Mouse (Mus musculus) heart, embryonic 10.5 days (tissue): Measurements from ENCODE around the gene Scn4a. TPM values are rescaled to one million over a fixed set of nuclear protein-coding genes. Genes with fewer than 3 reads are reported as not detected.

Source experiments
- DNase-seq: peaks from one replicate; pipeline ENCODE4 v3.0.0-alpha.2; 2017; ENCODE audit warnings: low spot score
- H3K27ac ChIP-seq: fragments of 300-500 bp; sonication (generic); 2 replicates; pipeline ENCODE4 v1.5.1; 2016; ENCODE audit warnings: mild to moderate bottlenecking
- H3K27me3 ChIP-seq: fragments of 300-500 bp; sonication (generic); 2 replicates; pipeline ENCODE4 v1.6.1; 2016; ENCODE audit warnings: mild to moderate bottlenecking; ENCODE audit not compliant: poor library complexity, insufficient read depth, severe bottlenecking
- H3K36me3 ChIP-seq: fragments of 300-500 bp; sonication (generic); 2 replicates; pipeline ENCODE4 v1.6.1; 2016; ENCODE audit warnings: mild to moderate bottlenecking, moderate library complexity
- H3K4me1 ChIP-seq: fragments of 300-500 bp; sonication (generic); 2 replicates; pipeline ENCODE4 v1.6.1; 2016; ENCODE audit warnings: mild to moderate bottlenecking
- H3K4me3 ChIP-seq: fragments of 300-500 bp; sonication (generic); 2 replicates; pipeline ENCODE4 v1.5.1; 2016; ENCODE audit warnings: mild to moderate bottlenecking, moderate library complexity
- H3K9me3 ChIP-seq: fragments of 300-500 bp; sonication (generic); 2 replicates; pipeline ENCODE4 v1.6.1; 2016; ENCODE audit warnings: mild to moderate bottlenecking, moderate library complexity
- WGBS: fragments of 180-500 bp; shearing (Covaris S2); methylation state at CpG from one replicate; pipeline ENCODE4 v1.1.7; 2016; 5-methylcytosine and 5-hydroxymethylcytosine counted together
- polyA plus RNA-seq: library from polyadenylated mRNA; unstranded; fragments of >200 nt; fragmentation: Nextera tagmentation; extraction: Ambion mirVana; gene quantifications from 2 replicates; pipeline ENCODE4 v1.2.1, GENCODE M21; 2016

The Scn4a gene
- polyA plus RNA-seq, 1 experiment from 2014 or later, result 0.20 TPM

DNA sequence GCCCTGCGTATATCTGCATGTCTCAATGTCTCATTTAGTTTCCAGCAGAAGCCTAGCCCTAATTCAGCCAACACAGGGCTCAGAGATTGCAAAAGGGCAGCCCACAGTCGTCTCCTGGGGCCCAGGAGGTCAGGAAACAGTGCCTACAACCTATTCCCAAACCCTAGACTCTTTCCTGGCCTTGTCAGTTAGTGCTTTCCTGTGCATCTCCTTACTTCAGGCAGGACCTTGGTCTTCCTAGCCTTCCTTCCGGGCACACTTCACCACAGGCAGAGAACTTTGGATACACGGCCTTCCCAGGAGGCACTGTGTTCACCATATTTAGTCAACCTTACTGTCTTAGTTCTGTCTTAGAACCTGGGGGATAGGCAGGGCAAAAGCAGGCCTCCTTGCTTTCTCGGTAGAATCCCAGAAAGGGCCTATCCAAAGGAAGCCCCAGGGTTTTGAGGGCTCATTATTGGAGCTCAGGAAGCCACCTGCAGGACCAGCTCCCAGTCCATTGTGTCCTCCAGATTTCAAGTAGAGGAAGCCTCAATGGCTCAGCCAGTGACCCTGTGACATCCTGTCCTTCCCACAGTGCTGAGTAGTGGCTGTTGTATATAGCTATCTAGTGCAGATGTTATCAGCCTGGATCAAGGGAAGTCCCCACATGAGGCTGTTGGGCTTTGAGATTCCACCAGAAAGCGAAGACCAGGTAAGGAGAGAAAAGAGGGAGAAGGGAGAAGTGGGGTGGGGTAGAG is 30.1 kb upstream of the Scn4a start:
- DNase-seq, result no peak
- H3K4me3 ChIP-seq, result no peak overlapping the region
- H3K9me3 ChIP-seq, result no peaks in the 10 kb centered on the region
- 64% methylated on average over 6 of the region's 6 CpGs for WGBS
- 0 out of 2 replicates have a peak, but pooled peaks cover 4% of the 10 kb centered on the region for H3K36me3 ChIP-seq
- H3K4me1 ChIP-seq, result 0 out of 2 replicates have a peak, but pooled peaks cover 12% of the 10 kb centered on the region
- H3K27me3 ChIP-seq, result no peaks in the 10 kb centered on the region
- peak overlapping the region; percentile 80; the same call in 1 of the 2 replicates for H3K27ac ChIP-seq

DNA sequence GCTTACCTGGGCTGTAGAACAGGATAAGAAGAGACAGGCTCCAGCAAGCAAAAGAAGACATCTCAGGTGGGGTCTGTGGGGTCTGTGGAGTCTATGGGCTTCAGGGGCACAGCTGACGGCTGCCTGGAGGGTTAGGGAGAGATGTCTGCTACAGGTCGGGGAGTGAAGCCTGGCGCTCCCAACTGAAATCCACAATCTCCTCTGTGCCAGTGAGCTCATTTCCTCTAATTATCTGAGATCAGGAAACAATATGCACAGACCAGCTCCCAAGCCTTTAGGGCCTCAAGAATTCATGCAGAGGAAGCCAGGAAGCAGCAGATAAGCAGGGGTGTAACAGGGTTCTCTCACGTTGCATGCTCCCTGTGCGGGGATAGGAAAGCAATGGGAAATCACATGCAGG is 29.3 kb upstream of the Scn4a start:
- 36% methylated on average over 5 of the region's 5 CpGs for WGBS
- H3K36me3 ChIP-seq, result 0 out of 2 replicates have a peak, but pooled peaks cover 8% of the 10 kb centered on the region
- H3K27me3 ChIP-seq, result no peaks in the 10 kb centered on the region
- peak overlapping the region; percentile 80 for H3K27ac ChIP-seq
- DNase-seq, result no peak
- peak overlapping the region; percentile 51 for H3K4me3 ChIP-seq
- 0 out of 2 replicates have a peak, but pooled peaks cover 12% of the 10 kb centered on the region for H3K4me1 ChIP-seq
- H3K9me3 ChIP-seq, result no peaks in the 10 kb centered on the region

- Histone ChIP-seq H3K36me3 (0 out of 2 replicates have a peak, but pooled peaks cover 8% of the 10 kb centered on the region), H3K4me3 (peak overlapping the region; percentile 51), H3K9me3 (no peaks in the 10 kb centered on the region), H3K27ac (peak overlapping the region; percentile 80), H3K27me3 (0 out of 2 replicates have a peak, but pooled peaks cover under 1% of the 10 kb centered on the region), H3K4me1 (peaks cover 15% of the 10 kb centered on the region; the same call in 1 of the 2 replicates)
- DNase-seq, result no peak
- 68% methylated on average over 7 of the region's 7 CpGs for WGBS
Measured at GRCm38 (mm10) chr11:106381883-106382282, 28.8 kb upstream of the Scn4a start.

DNA sequence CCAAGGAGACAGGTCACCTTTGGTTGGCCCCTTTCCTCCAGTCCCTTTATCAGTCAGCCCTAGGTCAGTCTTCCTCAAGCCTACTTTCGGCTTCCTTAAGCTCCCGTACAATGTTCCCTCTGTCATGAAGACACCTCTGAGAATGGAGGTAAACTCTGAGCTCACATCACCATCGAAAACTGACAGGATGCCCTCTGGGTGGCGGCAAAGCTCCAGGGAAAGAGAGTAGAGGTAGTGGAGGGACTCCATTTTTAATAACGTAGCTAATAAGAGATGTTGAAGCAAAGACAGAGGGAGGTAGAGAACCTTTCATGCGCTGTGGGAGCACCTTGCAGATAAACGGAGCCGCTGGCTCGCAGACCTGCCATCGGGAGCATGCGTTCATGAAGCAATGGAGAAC is 27.9 kb upstream of the Scn4a start:
- Histone ChIP-seq H3K4me1 (peaks cover 15% of the 10 kb centered on the region; the same call in 1 of the 2 replicates), H3K4me3 (peak overlapping the region; percentile 51), H3K9me3 (no peaks in the 10 kb centered on the region), H3K27ac (peak overlapping the region; percentile 80; the same call in 1 of the 2 replicates), H3K27me3 (0 out of 2 replicates have a peak, but pooled peaks cover 6% of the 10 kb centered on the region), H3K36me3 (0 out of 2 replicates have a peak, but pooled peaks cover 8% of the 10 kb centered on the region)
- WGBS, result 70% methylated on average over 11 of the region's 11 CpGs
- DNase-seq, result no peak

GRCm38 (mm10) chr11:106374979-106375378 is 21.9 kb upstream of the Scn4a start:
- WGBS, result 67% methylated on average over 5 of the region's 5 CpGs
- peak overlapping the region; percentile 67 for H3K27ac ChIP-seq
- H3K27me3 ChIP-seq, result 0 out of 2 replicates have a peak, but pooled peaks cover 6% of the 10 kb centered on the region
- 0 out of 2 replicates have a peak, but pooled peaks cover 5% of the 10 kb centered on the region for H3K36me3 ChIP-seq
- H3K4me3 ChIP-seq, result no peak overlapping the region
- DNase-seq, result no peak
- peaks cover 23% of the 10 kb centered on the region for H3K4me1 ChIP-seq
- no peaks in the 10 kb centered on the region for H3K9me3 ChIP-seq

- Histone ChIP-seq H3K4me1 (peaks cover 23% of the 10 kb centered on the region), H3K4me3 (no peak overlapping the region; the same call in 1 of the 2 replicates), H3K36me3 (0 out of 2 replicates have a peak, but pooled peaks cover 4% of the 10 kb centered on the region), H3K27me3 (0 out of 2 replicates have a peak, but pooled peaks cover 6% of the 10 kb centered on the region), H3K9me3 (no peaks in the 10 kb centered on the region), H3K27ac (peak overlapping the region; percentile 67)
- 58% methylated on average over 9 of the region's 9 CpGs for WGBS
- DNase-seq, result no peak
Measured at GRCm38 (mm10) chr11:106374559-106374958, 21.5 kb upstream of the Scn4a start.

DNA sequence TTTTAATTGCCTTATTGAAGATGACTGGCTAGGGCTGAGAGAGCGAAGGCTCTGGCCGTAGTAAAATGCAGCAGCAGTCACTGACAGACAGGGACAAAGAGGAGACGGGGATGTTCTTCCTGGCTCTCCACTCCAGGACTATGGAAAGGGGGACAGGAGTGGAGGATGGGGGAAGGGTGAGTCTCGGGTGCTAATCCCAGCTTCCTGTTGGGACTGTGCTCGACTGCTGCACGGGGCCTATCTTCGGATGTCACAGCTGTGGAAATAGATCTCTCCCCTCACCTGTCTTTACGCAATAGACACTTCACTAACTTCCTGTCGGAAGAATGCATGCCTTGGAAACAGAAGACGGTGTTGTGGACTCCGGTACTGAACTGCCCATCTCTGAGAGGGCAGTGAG is 20.9 kb upstream of the Scn4a start:
- WGBS, result 30% methylated on average over 11 of the region's 11 CpGs
- peaks cover 23% of the 10 kb centered on the region for H3K4me1 ChIP-seq
- 0 out of 2 replicates have a peak, but pooled peaks cover 6% of the 10 kb centered on the region for H3K27me3 ChIP-seq
- no peaks in the 10 kb centered on the region for H3K9me3 ChIP-seq
- peak overlapping the region; percentile 67 for H3K27ac ChIP-seq
- no peak overlapping the region for H3K4me3 ChIP-seq
- DNase-seq, result no peak
- 0 out of 2 replicates have a peak, but pooled peaks cover 4% of the 10 kb centered on the region for H3K36me3 ChIP-seq

GRCm38 (mm10) chr11:106366316-106366715 is 13.2 kb upstream of the Scn4a start:
- Histone ChIP-seq H3K4me1 (peaks cover 35% of the 10 kb centered on the region), H3K27me3 (0 out of 2 replicates have a peak, but pooled peaks cover 10% of the 10 kb centered on the region), H3K9me3 (no peaks in the 10 kb centered on the region), H3K36me3 (no peaks in the 10 kb centered on the region), H3K27ac (0 out of 2 replicates have a peak overlapping the region, but pooled peaks have one; percentile 16), H3K4me3 (no peak overlapping the region)
- DNase-seq, result peak; percentile 87
- 6% methylated on average over 3 of the region's 3 CpGs for WGBS

DNA sequence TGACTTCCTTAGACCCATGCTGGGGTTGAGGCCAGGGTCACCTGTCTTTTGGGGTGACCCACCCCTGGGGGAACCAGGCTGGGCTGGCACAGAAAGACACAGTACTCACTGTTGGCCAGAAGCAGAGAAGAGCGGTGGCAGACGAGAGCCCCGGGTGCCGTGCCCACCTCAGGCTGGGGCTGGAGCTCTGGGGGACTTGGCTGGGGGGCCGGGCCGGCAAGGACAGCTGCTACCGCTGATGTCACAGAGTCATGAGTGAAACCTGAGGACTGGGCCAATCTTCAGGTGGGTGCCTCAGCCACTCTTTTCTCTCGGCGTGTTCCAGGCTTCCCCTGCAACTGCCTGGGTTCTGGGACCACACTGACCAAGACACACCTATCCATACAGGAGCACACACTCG is 12.3 kb upstream of the Scn4a start, which contains the start of gene Prr29:
Gene Prr29, plus strand, starts transcription at position 107 of the 400 bp plus-strand sequence.
- H3K27me3 ChIP-seq, result 0 out of 2 replicates have a peak, but pooled peaks cover 10% of the 10 kb centered on the region
- peak within 1 kb of the TSS; percentile 39 for H3K4me3 ChIP-seq
- peak within 1 kb of the TSS; percentile 62 for H3K27ac ChIP-seq
- peaks cover 35% of the 10 kb centered on the region for H3K4me1 ChIP-seq
- no peaks in the 10 kb centered on the region for H3K36me3 ChIP-seq
- no peak for DNase-seq
- H3K9me3 ChIP-seq, result no peaks in the 10 kb centered on the region
- 40% methylated on average over 10 of the region's 10 CpGs for WGBS

DNA sequence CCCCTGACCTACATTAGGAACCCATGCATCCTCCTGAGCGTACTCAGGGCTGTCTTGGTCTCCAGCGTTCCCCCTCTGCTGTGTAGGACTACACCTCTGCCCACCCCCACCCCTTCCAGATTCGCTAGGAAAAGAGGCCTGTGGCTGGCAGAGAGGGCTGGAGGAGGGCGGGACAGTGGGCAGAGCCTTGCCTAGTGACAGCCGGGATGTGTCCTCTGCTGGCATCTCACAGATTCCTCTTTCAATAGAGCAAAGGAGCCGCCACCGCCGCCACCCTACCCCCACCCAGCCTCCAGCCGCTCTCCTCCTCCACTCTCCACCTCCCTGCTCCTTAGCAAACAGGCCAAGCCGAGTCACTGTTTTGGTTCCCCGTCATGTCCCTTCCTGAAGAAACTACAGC is 11.6 kb upstream of the Scn4a start:
- Histone ChIP-seq H3K27ac (peak overlapping the region; percentile 62), H3K27me3 (0 out of 2 replicates have a peak, but pooled peaks cover 10% of the 10 kb centered on the region), H3K36me3 (no peaks in the 10 kb centered on the region), H3K4me1 (peaks cover 35% of the 10 kb centered on the region), H3K9me3 (no peaks in the 10 kb centered on the region), H3K4me3 (peak overlapping the region; percentile 39)
- DNase-seq, result no peak
- 7% methylated on average over 11 of the region's 11 CpGs for WGBS

GRCm38 (mm10) chr11:106359350-106359749 is 6.3 kb upstream of the Scn4a start:
- WGBS, result 23% methylated on average over 5 of the region's 5 CpGs
- peaks cover 25% of the 10 kb centered on the region for H3K4me1 ChIP-seq
- H3K9me3 ChIP-seq, result no peaks in the 10 kb centered on the region
- no peak for DNase-seq
- 0 out of 2 replicates have a peak, but pooled peaks cover 10% of the 10 kb centered on the region for H3K27me3 ChIP-seq
- no peak overlapping the region for H3K4me3 ChIP-seq
- no peaks in the 10 kb centered on the region for H3K36me3 ChIP-seq
- no peak overlapping the region for H3K27ac ChIP-seq

- Histone ChIP-seq H3K27me3 (no peaks in the 10 kb centered on the region), H3K27ac (peak overlapping the region; percentile 77), H3K4me3 (no peak overlapping the region), H3K36me3 (no peaks in the 10 kb centered on the region), H3K4me1 (peaks cover 23% of the 10 kb centered on the region), H3K9me3 (no peaks in the 10 kb centered on the region)
- WGBS, result 43% methylated on average over 19 of the region's 19 CpGs
- no peak for DNase-seq
Measured at GRCm38 (mm10) chr11:106355382-106356128, 2.5 kb upstream of the Scn4a start.
